Mouse (Mus musculus) ES-E14 (cell line): ENCODE measurements at regions not wholly inside any gene's neighbourhood (a gene's known extent, or its start where the extent isn't known, plus 50 kb on each side); places are given as distances from the start of the nearest gene placed in this dataset.

ENCODE experiments used
- DNase-seq: peaks from one replicate; pipeline ENCODE4 v3.0.0-alpha.2; 2013; ENCODE audit warnings: low read depth, low spot score
- H3K27ac ChIP-seq: 2 replicates; pipeline ENCODE4 v1.5.1; 2012; ENCODE audit warnings: low read depth, mild to moderate bottlenecking, low read length, moderate library complexity, mixed read lengths; ENCODE audit not compliant: poor library complexity, insufficient read depth, severe bottlenecking
- H3K36me3 ChIP-seq: 2 replicates; pipeline ENCODE4 v1.6.1; 2012; ENCODE audit warnings: mild to moderate bottlenecking, low read length, moderate library complexity, mixed read lengths; ENCODE audit not compliant: control insufficient read depth, poor library complexity, insufficient read depth, severe bottlenecking
- H3K4me1 ChIP-seq, 2 experiments: fragments of 150-350 bp in 1 of 2; sonication (generic) in 1 of 2; 2 replicates each; pipeline ENCODE4 v1.6.1; 2012; ENCODE audit warnings: low read length in 2 of 2, mild to moderate bottlenecking in 1 of 2, mixed read lengths in 1 of 2; ENCODE audit not compliant: control insufficient read depth in 2 of 2, insufficient read depth in 2 of 2, poor library complexity in 1 of 2
- H3K4me3 ChIP-seq, 2 experiments: fragments of 150-350 bp in 1 of 2; sonication (generic) in 1 of 2; 2 replicates each; pipeline ENCODE4 v1.5.1; 2012; ENCODE audit warnings: low read length in 2 of 2, low read depth in 1 of 2, mild to moderate bottlenecking in 1 of 2, mixed read lengths in 1 of 2; ENCODE audit not compliant: insufficient read depth in 1 of 2, poor library complexity in 1 of 2, severe bottlenecking in 1 of 2
- H3K9ac ChIP-seq: 2 replicates; pipeline ENCODE4 v1.6.1; 2012; ENCODE audit warnings: low read depth, mild to moderate bottlenecking, low read length, mixed read lengths; ENCODE audit not compliant: poor library complexity, insufficient read depth, severe bottlenecking
- H3K9me3 ChIP-seq: fragments of 150-350 bp; sonication (generic); 2 replicates; pipeline ENCODE4 v1.6.1; 2012; ENCODE audit warnings: low read depth, mild to moderate bottlenecking, low read length; ENCODE audit not compliant: control insufficient read depth, insufficient read depth
- CHD2 ChIP-seq: IDR thresholded peaks from 2 replicates; pipeline ENCODE4 v1.6.1; 2014; ENCODE audit warnings: mild to moderate bottlenecking, low read depth, low read length, inconsistent platforms
- HCFC1 ChIP-seq: IDR thresholded peaks from 2 replicates; pipeline ENCODE4 v1.6.1; 2012; ENCODE audit warnings: low read length, inconsistent platforms, borderline replicate concordance; ENCODE audit not compliant: insufficient read depth
- MAFK ChIP-seq: IDR thresholded peaks from 2 replicates; pipeline ENCODE4 v1.6.1; 2014; ENCODE audit warnings: mild to moderate bottlenecking, low read depth, low read length, inconsistent platforms; ENCODE audit not compliant: insufficient read depth
- ZC3H11A ChIP-seq: IDR thresholded peaks from 2 replicates; pipeline ENCODE4 v1.6.1; 2012; ENCODE audit warnings: low read depth, mild to moderate bottlenecking, inconsistent platforms, low read length, borderline replicate concordance
- ZNF384 ChIP-seq: IDR thresholded peaks from 2 replicates; pipeline ENCODE4 v1.6.1; 2012; ENCODE audit warnings: low read depth, low read length, inconsistent platforms
- in situ Hi-C, 2 experiments: fragments of 600-800 bp; cut with MboI; formaldehyde crosslinking; loops; one replicate each; pipeline ENCODE4 v1.15.1; 2025; ENCODE audit warnings: low sequenced_read_pairs in 2 of 2, inconsistent platforms in 1 of 2; ENCODE audit not compliant: unreplicated experiment in 2 of 2

- no peak for DNase-seq
- Histone ChIP-seq H3K9ac (no peak overlapping the region), H3K4me1 (no peaks in the 10 kb centered on the region), H3K4me3 (no peak overlapping the region), H3K27ac (no peak overlapping the region), H3K9me3 (no peaks in the 10 kb centered on the region), H3K36me3 (no peaks in the 10 kb centered on the region)
- in situ Hi-C loops, result no loop called here
- TF ChIP-seq ZC3H11A (no peak), ZNF384 (no peak), HCFC1 (no peak), MAFK (no peak), CHD2 (no peak)
Observed at GRCm38 (mm10) chr3:60275249-60275838, 193.7 kb downstream of the Sucnr1 start.

- no peak for DNase-seq
- in situ Hi-C loops, result no loop called here
- no peak overlapping the region for H3K9ac ChIP-seq
Observed at GRCm38 (mm10) chr3:60277791-60278190, 194.8 kb upstream of the Mbnl1 start.

GRCm38 (mm10) chr3:60281229-60281628 lies 191.4 kb upstream of the Mbnl1 start:
- Histone ChIP-seq H3K9ac (no peak overlapping the region), H3K4me1 (no peaks in the 10 kb centered on the region), H3K4me3 (no peak overlapping the region), H3K36me3 (no peaks in the 10 kb centered on the region), H3K27ac (no peak overlapping the region), H3K9me3 (no peaks in the 10 kb centered on the region)
- in situ Hi-C loops, result no loop called here
- no peak for DNase-seq
- TF ChIP-seq ZC3H11A (no peak), HCFC1 (no peak), MAFK (no peak), CHD2 (no peak), ZNF384 (no peak)

More at GRCm38 (mm10) chr3:60277791-60278190, 194.8 kb upstream of the Mbnl1 start:
- Histone ChIP-seq H3K36me3 (no peaks in the 10 kb centered on the region), H3K4me1 (no peaks in the 10 kb centered on the region), H3K4me3 (no peak overlapping the region), H3K27ac (no peak overlapping the region), H3K9me3 (no peaks in the 10 kb centered on the region)
- TF ChIP-seq ZNF384 (no peak), ZC3H11A (no peak), MAFK (no peak), HCFC1 (no peak), CHD2 (no peak)

GRCm38 (mm10) chr3:60281959-60282495 lies 190.6 kb upstream of the Mbnl1 start:
- TF ChIP-seq ZC3H11A, result no peak
- TF ChIP-seq CHD2, result no peak
- no peak for TF ChIP-seq MAFK
- no peak for TF ChIP-seq ZNF384
- no peak for TF ChIP-seq HCFC1
- Histone ChIP-seq H3K4me3 (no peak overlapping the region), H3K9ac (no peak overlapping the region), H3K27ac (no peak overlapping the region), H3K4me1 (no peaks in the 10 kb centered on the region), H3K9me3 (no peaks in the 10 kb centered on the region), H3K36me3 (no peaks in the 10 kb centered on the region)
- DNase-seq, result no peak
- in situ Hi-C loops, result no loop called here
